In the genomic region with DNA sequence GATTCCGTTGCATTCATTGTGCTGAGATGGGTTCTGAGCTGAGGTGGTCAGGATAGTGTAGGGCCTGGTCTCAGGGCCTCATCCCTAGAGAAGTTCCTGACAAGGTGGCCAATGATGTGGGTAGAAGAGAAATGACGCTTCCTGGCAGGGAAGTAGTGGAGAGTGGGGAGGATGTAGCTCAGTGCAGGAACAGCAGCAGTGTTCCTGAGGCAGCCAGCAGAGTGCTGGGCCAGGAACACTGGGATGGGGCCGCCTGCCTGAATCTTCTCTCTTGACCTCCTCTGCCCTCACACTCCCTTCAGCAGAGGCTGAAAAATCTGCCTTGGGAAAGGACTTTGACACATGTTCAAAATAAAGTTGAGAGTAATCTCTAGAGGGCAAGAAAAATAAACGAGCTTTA, we compare ENCODE assay signal across 15 mouse cellular contexts.
DNase-seq lines count a peak whose midpoint lies in the region; ATAC-seq and TF ChIP-seq lines count a peak whose summit lies in the region.
"Had no signal": no experiment of that assay in that cellular context is flagged by ENCODE, and none has a peak within 500 bp of the region (broad histone marks: within the 10 kb centered on the region; RNA-seq: fewer than 3 reads in every experiment).

No protein-coding gene starts in this region.

- H3K36me3 ChIP-seq in kidney, embryonic 15.5 days = no peaks in the 10 kb centered on the region
- no peaks in the 10 kb centered on the region for H3K36me3 ChIP-seq in intestine, postnatal 0 days (ENCODE audit: control insufficient read depth, insufficient read depth)
- H3K36me3 ChIP-seq: midbrain, embryonic 10.5 days had no signal

- H3K9ac ChIP-seq in kidney, embryonic 15.5 days = no peak overlapping the region
- no peak overlapping the region for H3K9ac ChIP-seq in intestine, postnatal 0 days (ENCODE audit: low read depth, low read length)
- H3K9ac ChIP-seq: forebrain, embryonic 13.5 days had no signal

- 57% methylated on average over 4 of the region's 4 CpGs for WGBS in kidney, embryonic 15.5 days
- WGBS in intestine, postnatal 0 days = 57% methylated on average over 4 of the region's 4 CpGs

- DNase-seq in kidney, adult 18-20 months = peak; percentile 25
- peak; percentile 75 for DNase-seq in gastrocnemius, postnatal 25 days
- DNase-seq in kidney, adult 8-10 months = peak; percentile 29 to 38
- no peak for DNase-seq in ovary, postnatal 14 days (ENCODE audit: low spot score)
- DNase-seq: adrenal gland, postnatal 25 days; cerebellum, adult 9-11 months; embryo, embryonic 11 days; liver had no signal

- peaks cover 27% of the 10 kb centered on the region for H3K4me1 ChIP-seq in kidney, embryonic 15.5 days
- H3K4me1 ChIP-seq in brown adipose tissue, adult 24 weeks (ENCODE audit: control insufficient read depth, insufficient read depth, insufficient read length, low read length) = peaks cover 44% of the 10 kb centered on the region
- H3K4me1 ChIP-seq in intestine, postnatal 0 days (replicated peaks; ENCODE audit: control insufficient read depth, insufficient read depth, low read length) = peaks cover 12% of the 10 kb centered on the region; the same call in 1 of the 2 replicates
- H3K4me1 ChIP-seq: forebrain, embryonic 13.5 days had no signal

- H3K27me3 ChIP-seq in kidney, embryonic 15.5 days = no peaks in the 10 kb centered on the region
- H3K27me3 ChIP-seq in intestine, postnatal 0 days (replicated peaks; ENCODE audit: control insufficient read depth, insufficient read depth, low read length) = no peaks in the 10 kb centered on the region
- H3K27me3 ChIP-seq: forebrain, embryonic 13.5 days had no signal

- H3K4me2 ChIP-seq in kidney, embryonic 15.5 days = no peak overlapping the region
- H3K4me2 ChIP-seq in intestine, postnatal 0 days (replicated peaks; ENCODE audit: low read depth) = no peak overlapping the region
- H3K4me2 ChIP-seq: forebrain, embryonic 13.5 days had no signal

- H3K27ac ChIP-seq in kidney, embryonic 15.5 days = no peak overlapping the region
- peak overlapping the region; percentile 72 for H3K27ac ChIP-seq in brown adipose tissue, adult 24 weeks (replicated peaks; ENCODE audit: low read depth, low read length)
- no peak overlapping the region for H3K27ac ChIP-seq in intestine, postnatal 0 days (ENCODE audit: low read depth, low read length)
- H3K27ac ChIP-seq: forebrain, embryonic 13.5 days; midbrain, embryonic 10.5 days had no signal

- no peak for TF ChIP-seq CTCF in intestine, postnatal 0 days (IDR thresholded peaks at IDR 0.05; ENCODE audit: low read depth)

- H3K9me3 ChIP-seq in kidney, embryonic 15.5 days (replicated peaks) = no peaks in the 10 kb centered on the region
- H3K9me3 ChIP-seq in intestine, postnatal 0 days (ENCODE audit: control insufficient read depth) = no peaks in the 10 kb centered on the region
- H3K9me3 ChIP-seq: forebrain, embryonic 13.5 days; G1E; midbrain, embryonic 10.5 days had no signal

- no peak for ATAC-seq in kidney, embryonic 15.5 days (replicated peaks; ENCODE audit: low FRiP score)
- no peak for ATAC-seq in intestine, postnatal 0 days
- ATAC-seq: forebrain, embryonic 13.5 days; hindbrain, embryonic 16.5 days had no signal

- no peak overlapping the region for H3K4me3 ChIP-seq in kidney, embryonic 15.5 days (replicated peaks)
- no peak overlapping the region for H3K4me3 ChIP-seq in brown adipose tissue, adult 24 weeks (ENCODE audit: insufficient read depth, low read depth, low read length)
- no peak overlapping the region for H3K4me3 ChIP-seq in intestine, postnatal 0 days (ENCODE audit: low read depth, low read length)
- H3K4me3 ChIP-seq: forebrain, embryonic 13.5 days; midbrain, embryonic 10.5 days had no signal
